ENCODE assay signal across 8 mouse cellular contexts in genomic region chr15:7129127-7129943, GRCm38 (mm10). TPM values are rescaled to one million over a fixed set of nuclear protein-coding genes. Genes with fewer than 3 reads are reported as not detected.
DNase-seq lines count a peak whose midpoint lies in the region; ATAC-seq and TF ChIP-seq lines count a peak whose summit lies in the region.

No protein-coding gene starts in this region.

- no peaks in the 10 kb centered on the region for H3K9me3 ChIP-seq in hindbrain, embryonic 16.5 days (ENCODE audit: control insufficient read depth, low read length)

- TF ChIP-seq CTCF in Patski (IDR thresholded peaks at IDR 0.05): no peak
- no peak; the same call in 1 of the 2 replicates for TF ChIP-seq CTCF in gastrocnemius, adult 2 months (IDR thresholded peaks at IDR 0.05)
- TF ChIP-seq CTCF in left cerebral cortex, adult 2 months (IDR thresholded peaks at IDR 0.05): no peak; the same call in 1 of the 2 replicates

- H3K36me3 ChIP-seq in hindbrain, embryonic 16.5 days (ENCODE audit: control insufficient read depth, insufficient read depth, low read length): no peaks in the 10 kb centered on the region

- intact Hi-C loops in gastrocnemius, adult 2 months (cut with DNase I): loop anchor here (5.0 kb wide), 1 partner anchor 87 kb away; no protein-coding TSS in a partner anchor
- intact Hi-C loops in left cerebral cortex, adult 2 months (cut with DNase I): loop anchor here (2.0 to 5.0 kb wide), 4 partner anchors 92 to 219 kb away; no protein-coding TSS in a partner anchor

- POLR2A ChIA-PET in Patski (lab: Charles Lee): interaction anchor here (0.7 to 1.3 kb wide), 3 partner anchors 18 to 219 kb away, joined by 3 to 4 read pairs (median 3); no protein-coding TSS in a partner anchor

- CTCF ChIA-PET in Patski (lab: Charles Lee): interaction anchor here (1.2 to 1.5 kb wide), 3 partner anchors 9 to 109 kb away, joined by 3 to 5 read pairs (median 3); no protein-coding TSS in a partner anchor

- under 1% methylated on average over 70 of the region's 116 CpGs for WGBS in hindbrain, embryonic 16.5 days

- H3K27ac ChIP-seq in gastrocnemius, adult 2 months: peak overlapping the region; percentile 99
- peak overlapping the region; percentile 91 for H3K27ac ChIP-seq in hindbrain, embryonic 16.5 days (ENCODE audit: low read depth, low read length)
- peak overlapping the region; percentile 98 for H3K27ac ChIP-seq in left cerebral cortex, adult 2 months

- no peaks in the 10 kb centered on the region for H3K27me3 ChIP-seq in Patski
- no peaks in the 10 kb centered on the region for H3K27me3 ChIP-seq in hindbrain, embryonic 16.5 days (replicated peaks; ENCODE audit: control insufficient read depth, insufficient read depth, low read length)

- H3K9ac ChIP-seq in hindbrain, embryonic 16.5 days (ENCODE audit: low read depth, low read length): peak overlapping the region; percentile 92

- peak overlapping the region; percentile 87 for H3K4me2 ChIP-seq in hindbrain, embryonic 16.5 days (ENCODE audit: low read length)

- in situ Hi-C loops in Patski (cut with MboI; ENCODE audit: low pct_unique_long_range_greater_than_20kb): no loop called here

- DNase-seq in Patski (ENCODE audit: low read depth, low spot score): no peak
- DNase-seq in cerebellum, postnatal 25 days: peak; percentile 87 to 95
- DNase-seq in gastrocnemius, adult 2 months: peak; percentile 99
- peak; percentile 89 for DNase-seq in left cerebral cortex, adult 2 months (ENCODE audit: extremely low spot score in 1 of 2, low spot score in 2 of 2)
- peak; percentile 91 for DNase-seq in lung, postnatal 36 days
- peak; percentile 89 for DNase-seq in right cerebral cortex, adult 18-20 months
- DNase-seq in urinary bladder, adult 2 months (ENCODE audit: low spot score): peak; percentile 79

- H3K4me1 ChIP-seq in hindbrain, embryonic 16.5 days (ENCODE audit: control insufficient read depth, insufficient read depth, low read depth, low read length): peaks cover 16% of the 10 kb centered on the region

- peak; percentile 83 for ATAC-seq in Patski
- ATAC-seq in hindbrain, embryonic 16.5 days: peak; percentile 95

- H3K4me3 ChIP-seq in gastrocnemius, adult 2 months: peak overlapping the region; percentile 99
- peak overlapping the region; percentile 90 for H3K4me3 ChIP-seq in hindbrain, embryonic 16.5 days (ENCODE audit: low read length)
- peak overlapping the region; percentile 71 for H3K4me3 ChIP-seq in left cerebral cortex, adult 2 months

RNA-seq across cellular contexts. Expression of gene Lifr, which starts 38.9 kb away (rescaled TPM):
- 47.1 TPM for polyA plus RNA-seq in Patski (2021)
- 10 to 100 TPM; 66.2 to 83.3 TPM for total RNA-seq in gastrocnemius, adult 2 months (2021)
- polyA plus RNA-seq in hindbrain, embryonic 16.5 days (2015; fragmentation: Nextera tagmentation; extraction: Ambion mirVana): 16.8 and 18.2 TPM in 2 replicates
- total RNA-seq in left cerebral cortex, adult 2 months (2021): 10 to 100 TPM; 47.8 to 56.1 TPM
- 13.2 and 19.8 TPM in 2 replicates for polyA plus RNA-seq in urinary bladder, adult 2 months (2012; rRNA removed)
